Mouse (Mus musculus) right cerebral cortex, postnatal 36 days (tissue): ENCODE data around the gene Vmn1r64.
"Not testable (repeated sequence)": the region's sequence is repeated elsewhere in the genome, so short reads cannot be mapped to it uniquely, and the experiment has no call there.

Experiments
- DNase-seq, 2 experiments: peaks; one replicate each; pipeline ENCODE4 v3.0.0; 2022; ENCODE audit warnings: low spot score in 2 of 2, mixed read lengths in 1 of 2

Gene Vmn1r64

GRCm38 (mm10) chr7:5884442-5884841 is at the start of gene Vmn1r64:
Gene Vmn1r64, minus strand, starts transcription at chr7:5884542.
- DNase-seq: no peak

GRCm38 (mm10) chr7:5899238-5899637 is 14.9 kb upstream of the Vmn1r64 start:
- no peak for DNase-seq

DNA sequence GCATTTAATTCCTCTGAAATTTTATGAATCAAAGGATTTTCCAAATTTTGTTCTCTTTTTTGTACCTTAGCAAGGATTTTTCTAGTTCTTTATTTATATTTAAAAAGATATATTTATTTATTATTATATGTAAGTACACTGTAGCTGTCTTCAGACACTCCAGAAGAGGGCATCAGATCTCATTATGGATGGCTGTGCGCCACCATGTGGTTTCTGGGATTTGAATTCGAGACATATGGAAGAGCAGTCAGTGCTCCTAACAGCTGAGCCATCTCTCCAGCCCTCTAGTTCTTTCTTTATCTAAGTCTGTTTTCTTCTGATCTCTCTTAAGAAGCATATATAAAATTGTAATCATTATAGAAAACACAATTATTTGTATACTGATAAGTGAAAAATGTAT is 12.9 kb upstream of the Vmn1r64 start:
- not testable (repeated sequence) for DNase-seq
